Mouse (Mus musculus): ENCODE measurements around the gene Def8. TPM values are rescaled to one million over a fixed set of nuclear protein-coding genes. Genes with fewer than 3 reads are reported as not detected.

The Def8 gene
- total RNA-seq (2021) (10 to 100 TPM; 56.4 to 63.4 TPM), polyA plus RNA-seq (2012; rRNA removed) (48.1 and 54.7 TPM in 2 replicates)
- long read RNA-seq, transcript Def8-204 (12 exons, 3,191 nt) = minor isoform, 6 of 56 reads
- long read RNA-seq, transcript Def8-202 (12 exons, 3,127 nt) = major isoform, 42 of 56 reads
- long read RNA-seq, partial matches to known transcripts = 3 of 56 reads
- long read RNA-seq, other reads (novel, unspliced or antisense) = 5 of 56 reads

- 83% methylated on average over 7 of the region's 7 CpGs for WGBS
- Histone ChIP-seq H3K79me2 (replicated peaks; ENCODE audit: control insufficient read depth, insufficient read depth, low read length) (no peaks in the 10 kb centered on the region), H3K36me3 (ENCODE audit: control insufficient read depth, insufficient read depth, low read length) (no peaks in the 10 kb centered on the region), H3K4me1 (ENCODE audit: control insufficient read depth, insufficient read depth, low read length) (peaks cover 2% of the 10 kb centered on the region; the same call in 1 of the 2 replicates), H3K27me3 (ENCODE audit: control insufficient read depth, insufficient read depth, low read length) (peaks cover 2% of the 10 kb centered on the region; the same call in 1 of the 2 replicates), H3K9ac (ENCODE audit: low read depth, low read length) (no peak within 1 kb of the TSS), H3K4me3 (peak within 1 kb of the TSS; percentile 33; the same call in 1 of the 2 replicates), H3K27ac (no peak within 1 kb of the TSS)
- TF ChIP-seq CTCF (IDR thresholded peaks at IDR 0.05) = no peak
- DNase-seq = no peak
- intact Hi-C loops (cut with DNase I) = loop anchor here (5.0 kb wide), 1 partner anchor 106 kb away; the partner anchor contains the start of gene Fanca
Measured at GRCm38 (mm10) chr8:123423441-123423840, at the start of gene Def8. Def8 (plus strand) TSS chr8:123423527.

- WGBS = under 1% methylated on average over 20 of the region's 20 CpGs
- H3K27ac ChIP-seq = peak overlapping the region; percentile 98
- no peaks in the 10 kb centered on the region for H3K27me3 ChIP-seq (ENCODE audit: control insufficient read depth, insufficient read depth, low read length)
- peaks cover 3% of the 10 kb centered on the region; the same call in 1 of the 2 replicates for H3K79me2 ChIP-seq (replicated peaks; ENCODE audit: control insufficient read depth, insufficient read depth, low read length)
- TF ChIP-seq CTCF (IDR thresholded peaks at IDR 0.05) (no peak), POLR2A (IDR thresholded peaks at IDR 0.05; ENCODE audit: insufficient read depth, low read depth, low read length) (peak; percentile 73), EP300 (IDR thresholded peaks at IDR 0.05; ENCODE audit: insufficient read depth, low read depth, low read length) (peak; percentile 75; the same call in 1 of the 2 replicates)
- intact Hi-C loops (cut with DNase I) = loop anchor here (5.0 kb wide), 1 partner anchor 122 kb away; the partner anchor contains the start of genes Vps9d1 and Zfp276
- H3K36me3 ChIP-seq (ENCODE audit: control insufficient read depth, insufficient read depth, low read length) = no peaks in the 10 kb centered on the region
- H3K4me3 ChIP-seq = peak overlapping the region; percentile 83
- H3K9ac ChIP-seq (ENCODE audit: low read depth, low read length) = peak overlapping the region; percentile 79
- H3K4me1 ChIP-seq (ENCODE audit: control insufficient read depth, insufficient read depth, low read length) = peaks cover 2% of the 10 kb centered on the region
- DNase-seq = peak; percentile 93 to 96
Measured at GRCm38 (mm10) chr8:123374239-123374578, 49.1 kb upstream of the Def8 start.

GRCm38 (mm10) chr8:123375701-123376100 is 47.6 kb upstream of the Def8 start:
- Histone ChIP-seq H3K4me1 (ENCODE audit: control insufficient read depth, insufficient read depth, low read length) (peaks cover 2% of the 10 kb centered on the region), H3K27me3 (ENCODE audit: control insufficient read depth, insufficient read depth, low read length) (no peaks in the 10 kb centered on the region), H3K4me3 (no peak overlapping the region), H3K9ac (ENCODE audit: low read depth, low read length) (no peak overlapping the region), H3K27ac (no peak overlapping the region), H3K36me3 (ENCODE audit: control insufficient read depth, insufficient read depth, low read length) (no peaks in the 10 kb centered on the region), H3K79me2 (replicated peaks; ENCODE audit: control insufficient read depth, insufficient read depth, low read length) (peaks cover 3% of the 10 kb centered on the region; the same call in 1 of the 2 replicates)
- 81% methylated on average over 10 of the region's 10 CpGs for WGBS
- no peak for DNase-seq
- intact Hi-C loops (cut with DNase I) = no loop called here
- TF ChIP-seq CTCF (IDR thresholded peaks at IDR 0.05) (no peak), EP300 (IDR thresholded peaks at IDR 0.05; ENCODE audit: insufficient read depth, low read depth, low read length) (no peak), POLR2A (IDR thresholded peaks at IDR 0.05; ENCODE audit: insufficient read depth, low read depth, low read length) (no peak)

DNA sequence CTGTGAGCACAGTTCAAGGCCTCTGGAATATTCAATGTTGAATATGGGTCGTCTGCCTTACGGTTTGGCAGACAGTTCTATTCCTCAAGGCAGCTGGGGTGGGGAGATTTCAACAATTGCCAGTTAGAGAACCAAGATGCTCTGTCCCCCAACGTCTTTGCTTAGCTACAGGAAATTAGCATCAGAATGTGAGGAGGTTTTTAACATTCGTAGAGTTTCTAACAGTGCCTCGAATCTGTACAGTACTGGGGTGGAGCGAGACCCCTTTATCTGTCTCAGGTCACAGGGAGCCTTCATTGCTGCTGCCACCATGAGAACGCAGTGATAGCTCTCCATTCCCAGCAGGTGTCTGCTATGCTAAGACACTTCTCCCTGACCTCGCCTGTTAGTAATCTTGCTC is 47.2 kb upstream of the Def8 start:
- Histone ChIP-seq H3K27ac (no peak overlapping the region), H3K79me2 (replicated peaks; ENCODE audit: control insufficient read depth, insufficient read depth, low read length) (peaks cover 3% of the 10 kb centered on the region; the same call in 1 of the 2 replicates), H3K9ac (ENCODE audit: low read depth, low read length) (no peak overlapping the region), H3K4me1 (ENCODE audit: control insufficient read depth, insufficient read depth, low read length) (peaks cover 2% of the 10 kb centered on the region), H3K4me3 (no peak overlapping the region), H3K36me3 (ENCODE audit: control insufficient read depth, insufficient read depth, low read length) (no peaks in the 10 kb centered on the region), H3K27me3 (ENCODE audit: control insufficient read depth, insufficient read depth, low read length) (no peaks in the 10 kb centered on the region)
- no peak for DNase-seq
- intact Hi-C loops (cut with DNase I) = no loop called here
- WGBS = 65% methylated on average over 8 of the region's 8 CpGs
- TF ChIP-seq CTCF (IDR thresholded peaks at IDR 0.05) = no peak
- TF ChIP-seq POLR2A (IDR thresholded peaks at IDR 0.05; ENCODE audit: insufficient read depth, low read depth, low read length) = no peak
- TF ChIP-seq EP300 (IDR thresholded peaks at IDR 0.05; ENCODE audit: insufficient read depth, low read depth, low read length) = no peak

DNA sequence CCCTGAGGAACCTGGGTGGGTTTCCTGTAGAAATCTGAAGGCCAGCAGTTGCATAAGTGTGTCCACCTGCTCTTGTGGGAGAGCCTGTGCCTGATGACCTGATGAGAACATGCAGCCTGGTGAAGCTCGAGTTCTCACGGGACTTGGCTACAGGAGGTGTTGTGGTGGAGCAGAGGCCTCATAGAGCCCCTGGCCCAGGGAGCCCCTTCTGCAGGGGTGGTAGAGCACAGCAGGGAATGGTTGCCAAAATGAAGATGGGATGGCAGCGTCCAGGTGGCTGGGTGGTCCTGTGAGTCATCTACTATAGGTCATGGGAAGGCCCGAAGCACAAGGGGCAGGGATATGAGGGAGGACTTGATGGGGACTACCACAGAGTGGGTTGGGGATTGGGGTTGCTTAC is 41.6 kb upstream of the Def8 start:
- H3K4me3 ChIP-seq = no peak overlapping the region
- no peak for TF ChIP-seq POLR2A (IDR thresholded peaks at IDR 0.05; ENCODE audit: insufficient read depth, low read depth, low read length)
- no peak for TF ChIP-seq CTCF (IDR thresholded peaks at IDR 0.05)
- TF ChIP-seq EP300 (IDR thresholded peaks at IDR 0.05; ENCODE audit: insufficient read depth, low read depth, low read length) = no peak
- intact Hi-C loops (cut with DNase I) = no loop called here
- H3K4me1 ChIP-seq (ENCODE audit: control insufficient read depth, insufficient read depth, low read length) = no peaks in the 10 kb centered on the region
- no peak overlapping the region for H3K27ac ChIP-seq
- no peak for DNase-seq
- H3K79me2 ChIP-seq (replicated peaks; ENCODE audit: control insufficient read depth, insufficient read depth, low read length) = no peaks in the 10 kb centered on the region; the same call in 1 of the 2 replicates
- H3K27me3 ChIP-seq (ENCODE audit: control insufficient read depth, insufficient read depth, low read length) = no peaks in the 10 kb centered on the region
- H3K36me3 ChIP-seq (ENCODE audit: control insufficient read depth, insufficient read depth, low read length) = no peaks in the 10 kb centered on the region
- H3K9ac ChIP-seq (ENCODE audit: low read depth, low read length) = no peak overlapping the region
- 81% methylated on average over 4 of the region's 4 CpGs for WGBS

DNA sequence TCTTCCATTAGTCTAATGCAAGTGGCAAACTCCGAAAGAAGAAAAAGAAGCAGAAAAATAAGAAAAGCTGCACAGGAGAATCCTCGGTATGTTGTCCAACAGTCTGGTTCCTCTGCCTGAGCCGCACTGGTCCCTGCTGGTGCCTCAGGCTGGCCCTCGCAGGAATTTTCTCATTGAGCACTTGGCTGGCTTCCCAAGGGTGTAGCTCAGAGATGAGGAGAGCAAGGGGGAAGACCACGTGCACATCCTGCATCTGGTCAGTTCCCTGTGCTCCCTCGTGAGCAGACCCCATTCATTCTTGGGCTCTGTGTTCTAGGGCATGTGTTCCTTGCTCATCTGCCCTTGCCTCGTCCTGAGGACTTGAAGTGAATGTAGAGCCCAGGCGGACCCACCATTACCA is 40.8 kb upstream of the Def8 start:
- H3K27ac ChIP-seq = no peak overlapping the region
- intact Hi-C loops (cut with DNase I) = no loop called here
- no peaks in the 10 kb centered on the region for H3K36me3 ChIP-seq (ENCODE audit: control insufficient read depth, insufficient read depth, low read length)
- H3K27me3 ChIP-seq (ENCODE audit: control insufficient read depth, insufficient read depth, low read length) = no peaks in the 10 kb centered on the region
- no peaks in the 10 kb centered on the region for H3K4me1 ChIP-seq (ENCODE audit: control insufficient read depth, insufficient read depth, low read length)
- no peak overlapping the region for H3K9ac ChIP-seq (ENCODE audit: low read depth, low read length)
- WGBS = 57% methylated on average over 8 of the region's 8 CpGs
- no peak overlapping the region for H3K4me3 ChIP-seq
- DNase-seq = no peak
- TF ChIP-seq CTCF (IDR thresholded peaks at IDR 0.05) = no peak
- TF ChIP-seq POLR2A (IDR thresholded peaks at IDR 0.05; ENCODE audit: insufficient read depth, low read depth, low read length) = no peak
- no peak for TF ChIP-seq EP300 (IDR thresholded peaks at IDR 0.05; ENCODE audit: insufficient read depth, low read depth, low read length)
- no peaks in the 10 kb centered on the region for H3K79me2 ChIP-seq (replicated peaks; ENCODE audit: control insufficient read depth, insufficient read depth, low read length)

Data from heart, adult 2 months (tissue).